ENCODE assay signal across 18 mouse cellular contexts in genomic region chr9:73295287-73295686, GRCm38 (mm10).
"Had no signal": no experiment of that assay in that cellular context is flagged by ENCODE, and none has a peak within 500 bp of the region (broad histone marks: within the 10 kb centered on the region; RNA-seq: fewer than 3 reads in every experiment).

No protein-coding gene starts in this region.

- ATAC-seq: intestine, postnatal 0 days; liver, embryonic 12.5 days; midbrain, embryonic 16.5 days had no signal

- H3K4me1 ChIP-seq: limb, embryonic 10.5 days; limb, embryonic 13.5 days; liver, embryonic 12.5 days; liver, embryonic 15.5 days; midbrain, embryonic 12.5 days; neural tube, embryonic 13.5 days had no signal

- H3K4me2 ChIP-seq: limb, embryonic 13.5 days; liver, embryonic 12.5 days; liver, embryonic 15.5 days; midbrain, embryonic 12.5 days; neural tube, embryonic 13.5 days had no signal

- H3K27me3 ChIP-seq: limb, embryonic 13.5 days; liver, embryonic 12.5 days; liver, embryonic 15.5 days; midbrain, embryonic 12.5 days; neural tube, embryonic 13.5 days had no signal

- H3K27ac ChIP-seq: kidney, postnatal 0 days; layer of hippocampus, adult 2 months; limb, embryonic 10.5 days; limb, embryonic 13.5 days; liver, embryonic 12.5 days; liver, embryonic 15.5 days; midbrain, embryonic 12.5 days; neural tube, embryonic 13.5 days had no signal

- H3K9ac ChIP-seq: limb, embryonic 13.5 days; liver, embryonic 12.5 days; liver, embryonic 15.5 days; midbrain, embryonic 12.5 days; neural tube, embryonic 13.5 days had no signal

- H3K9me3 ChIP-seq: limb, embryonic 10.5 days; limb, embryonic 13.5 days; liver, embryonic 12.5 days; liver, embryonic 15.5 days; midbrain, embryonic 12.5 days; neural tube, embryonic 13.5 days had no signal

- H3K36me3 ChIP-seq: limb, embryonic 10.5 days; limb, embryonic 13.5 days; liver, embryonic 12.5 days; liver, embryonic 15.5 days; midbrain, embryonic 12.5 days; neural tube, embryonic 13.5 days had no signal

- H3K4me3 ChIP-seq: layer of hippocampus, adult 2 months; limb, embryonic 10.5 days; limb, embryonic 13.5 days; liver, embryonic 12.5 days; liver, embryonic 15.5 days; midbrain, embryonic 12.5 days; myocyte; neural tube, embryonic 13.5 days had no signal

- DNase-seq: kidney, adult 2 months; kidney, postnatal 25 days; layer of hippocampus, adult 9-11 months; liver; thymus, adult 2 months; thymus, postnatal 14 days; thymus, postnatal 4 days had no signal
